Mouse (Mus musculus) liver, embryonic 12.5 days (tissue): Measurements from ENCODE around the gene Rmnd5a. TPM values are rescaled to one million over a fixed set of nuclear protein-coding genes. Genes with fewer than 3 reads are reported as not detected.
A peak's percentile ranks its signal among the peaks of the same experiment; 100 is the strongest.
"Not testable (repeated sequence)": the region's sequence is repeated elsewhere in the genome, so short reads cannot be mapped to it uniquely, and the experiment has no call there.

Source experiments
- ATAC-seq: fragments of 200-750 bp; cut with Nextera tagmentation; 2 replicates; pipeline ENCODE4 v1.8.0; 2017; ENCODE audit warnings: moderate number of reproducible peaks, mild to moderate bottlenecking, moderate library complexity
- H3K27ac ChIP-seq: fragments of 300-500 bp; sonication (generic); 2 replicates; pipeline ENCODE4 v1.5.1; 2016; ENCODE audit warnings: mild to moderate bottlenecking
- H3K27me3 ChIP-seq: fragments of 300-500 bp; sonication (generic); replicated peaks from 2 replicates; pipeline ENCODE4 v1.6.1; 2016; ENCODE audit warnings: mild to moderate bottlenecking, moderate library complexity
- H3K36me3 ChIP-seq: fragments of 300-500 bp; sonication (generic); 2 replicates; pipeline ENCODE4 v1.6.1; 2016; ENCODE audit warnings: mild to moderate bottlenecking, moderate library complexity
- H3K4me1 ChIP-seq: fragments of 300-500 bp; sonication (generic); 2 replicates; pipeline ENCODE4 v1.6.1; 2016
- H3K4me2 ChIP-seq: fragments of 300-500 bp; sonication (generic); 2 replicates; pipeline ENCODE4 v1.6.1; 2016; ENCODE audit warnings: mild to moderate bottlenecking, moderate library complexity
- H3K4me3 ChIP-seq: fragments of 300-500 bp; sonication (generic); 2 replicates; pipeline ENCODE4 v1.5.1; 2016; ENCODE audit warnings: mild to moderate bottlenecking, moderate library complexity
- H3K9ac ChIP-seq: fragments of 300-500 bp; sonication (generic); 2 replicates; pipeline ENCODE4 v1.6.1; 2016; ENCODE audit warnings: mild to moderate bottlenecking, moderate library complexity
- H3K9me3 ChIP-seq: fragments of 300-500 bp; sonication (generic); replicated peaks from 2 replicates; pipeline ENCODE4 v1.6.1; 2016; ENCODE audit warnings: mild to moderate bottlenecking, moderate library complexity
- WGBS: fragments of 180-500 bp; shearing (Covaris S2); methylation state at CpG from one replicate; pipeline ENCODE4 v1.1.7; 2016; ENCODE audit not compliant: insufficient replicate concordance; 5-methylcytosine and 5-hydroxymethylcytosine counted together
- polyA plus RNA-seq: library from polyadenylated mRNA; unstranded; fragments of >200 nt; fragmentation: Nextera tagmentation; extraction: Ambion mirVana; gene quantifications from 2 replicates; pipeline ENCODE4 v1.2.1, GENCODE M21; 2016

Rmnd5a gene
- polyA plus RNA-seq, 1 experiment from 2014 or later = 11.6 TPM

GRCm38 (mm10) chr6:71471830-71472520 lies 31.5 kb upstream of the Rmnd5a start:
- no peak overlapping the region for H3K27ac ChIP-seq
- no peaks in the 10 kb centered on the region for H3K27me3 ChIP-seq
- 62% methylated on average over 4 of the region's 4 CpGs for WGBS
- H3K4me1 ChIP-seq = 0 out of 2 replicates have a peak, but pooled peaks cover 5% of the 10 kb centered on the region
- H3K4me3 ChIP-seq = no peak overlapping the region
- H3K4me2 ChIP-seq = no peak overlapping the region
- ATAC-seq = no peak
- H3K9ac ChIP-seq = no peak overlapping the region
- no peaks in the 10 kb centered on the region for H3K36me3 ChIP-seq
- no peaks in the 10 kb centered on the region for H3K9me3 ChIP-seq

DNA sequence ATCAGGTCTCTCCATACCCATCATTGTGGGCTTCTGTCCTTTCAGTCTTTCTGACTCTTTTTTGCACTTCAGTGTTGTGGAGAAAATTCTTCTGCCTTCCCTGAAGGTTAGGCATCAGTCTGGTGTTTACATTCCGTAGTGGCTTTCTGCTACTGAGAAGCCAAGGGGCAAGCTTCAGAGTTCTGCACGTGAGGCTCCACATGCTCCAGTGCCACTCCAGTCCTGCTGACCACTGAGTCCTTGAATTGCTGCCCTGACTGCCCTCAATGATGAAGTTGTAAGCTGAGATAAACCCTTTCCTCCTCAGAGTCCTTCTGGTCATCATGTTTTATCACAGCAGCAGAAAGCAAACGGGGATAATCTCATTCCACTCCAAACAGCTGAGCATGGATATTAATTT lies 28.9 kb upstream of the Rmnd5a start:
- Histone ChIP-seq H3K4me3 (no peak overlapping the region), H3K4me2 (no peak overlapping the region), H3K36me3 (no peaks in the 10 kb centered on the region), H3K27me3 (no peaks in the 10 kb centered on the region), H3K27ac (no peak overlapping the region), H3K4me1 (0 out of 2 replicates have a peak, but pooled peaks cover 5% of the 10 kb centered on the region), H3K9me3 (no peaks in the 10 kb centered on the region), H3K9ac (no peak overlapping the region)
- no peak for ATAC-seq
- 47% methylated on average over 3 of the region's 3 CpGs for WGBS

- Histone ChIP-seq H3K27me3 (no peaks in the 10 kb centered on the region), H3K4me3 (no peak overlapping the region), H3K4me2 (no peak overlapping the region), H3K9me3 (no peaks in the 10 kb centered on the region), H3K9ac (no peak overlapping the region), H3K36me3 (no peaks in the 10 kb centered on the region), H3K27ac (no peak overlapping the region), H3K4me1 (0 out of 2 replicates have a peak, but pooled peaks cover under 1% of the 10 kb centered on the region)
- WGBS = 74% methylated on average over 4 of the region's 4 CpGs
- no peak for ATAC-seq
Observed at GRCm38 (mm10) chr6:71467766-71468165, 27.3 kb upstream of the Rmnd5a start.

DNA sequence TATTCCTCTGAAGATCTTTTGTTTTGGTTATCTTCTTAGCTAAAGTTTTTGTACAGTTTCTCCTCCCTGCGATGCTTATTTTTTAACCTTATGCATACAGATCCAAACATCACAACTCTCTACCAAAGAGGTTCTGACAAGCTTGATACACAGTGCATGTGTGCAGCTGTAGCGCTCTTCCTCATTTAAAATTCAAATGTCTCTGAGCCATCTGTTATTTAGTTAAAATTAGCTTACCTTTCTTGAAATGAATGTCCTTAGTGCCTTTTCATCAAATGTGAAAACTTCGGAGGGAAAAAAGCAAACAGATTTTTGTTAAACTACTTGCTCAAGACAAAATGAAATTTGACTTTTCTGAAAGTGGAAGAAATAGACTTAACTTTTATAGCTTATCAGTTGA lies 24.7 kb upstream of the Rmnd5a start:
- no peak overlapping the region for H3K9ac ChIP-seq
- no peaks in the 10 kb centered on the region for H3K27me3 ChIP-seq
- no peak overlapping the region for H3K27ac ChIP-seq
- WGBS = 72% methylated on average over 3 of the region's 3 CpGs
- H3K4me2 ChIP-seq = no peak overlapping the region
- no peak overlapping the region for H3K4me3 ChIP-seq
- no peaks in the 10 kb centered on the region for H3K9me3 ChIP-seq
- ATAC-seq = no peak
- no peaks in the 10 kb centered on the region for H3K4me1 ChIP-seq
- no peaks in the 10 kb centered on the region for H3K36me3 ChIP-seq

- ATAC-seq = no peak
- Histone ChIP-seq H3K36me3 (no peaks in the 10 kb centered on the region), H3K9me3 (no peaks in the 10 kb centered on the region), H3K4me3 (no peak overlapping the region), H3K27me3 (no peaks in the 10 kb centered on the region), H3K9ac (no peak overlapping the region), H3K27ac (no peak overlapping the region), H3K4me1 (no peaks in the 10 kb centered on the region), H3K4me2 (no peak overlapping the region)
- 38% methylated on average over 8 of the region's 8 CpGs for WGBS
Observed at GRCm38 (mm10) chr6:71457956-71458608, 17.6 kb upstream of the Rmnd5a start.

- not testable (repeated sequence) for H3K4me1 ChIP-seq, H3K9ac ChIP-seq, ATAC-seq, H3K27me3 ChIP-seq, H3K9me3 ChIP-seq, H3K4me2 ChIP-seq, H3K27ac ChIP-seq, H3K36me3 ChIP-seq, H3K4me3 ChIP-seq
Observed at GRCm38 (mm10) chr6:71453983-71454739, 13.7 kb upstream of the Rmnd5a start.

DNA sequence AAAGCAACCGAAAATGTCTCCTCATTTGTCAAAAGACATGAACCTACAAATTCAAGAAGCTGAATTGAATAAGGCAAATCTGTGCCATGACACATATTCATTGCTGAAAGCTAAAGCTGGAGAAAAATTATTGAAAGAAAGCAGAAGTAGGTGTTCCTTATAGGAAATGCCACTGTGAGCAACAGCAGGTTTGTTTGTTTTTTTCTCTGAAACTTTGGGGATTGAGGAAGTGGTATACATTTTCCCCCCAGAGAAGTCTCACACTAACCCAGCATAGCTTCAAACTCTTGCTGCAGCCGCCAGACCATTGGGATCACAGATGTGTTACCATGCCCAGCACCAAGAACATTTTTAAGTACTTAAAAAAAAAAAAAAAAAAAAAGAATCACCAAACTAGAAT lies 12.4 kb upstream of the Rmnd5a start:
- H3K4me3 ChIP-seq = no peak overlapping the region
- 40% methylated on average over 2 of the region's 2 CpGs for WGBS
- H3K4me1 ChIP-seq = no peaks in the 10 kb centered on the region
- H3K4me2 ChIP-seq = no peak overlapping the region
- no peaks in the 10 kb centered on the region for H3K27me3 ChIP-seq
- no peaks in the 10 kb centered on the region for H3K36me3 ChIP-seq
- H3K9ac ChIP-seq = no peak overlapping the region
- no peaks in the 10 kb centered on the region for H3K9me3 ChIP-seq
- no peak for ATAC-seq
- H3K27ac ChIP-seq = no peak overlapping the region

- H3K4me3 ChIP-seq = no peak overlapping the region
- no peak overlapping the region for H3K9ac ChIP-seq
- H3K4me1 ChIP-seq = peaks cover 23% of the 10 kb centered on the region
- no peaks in the 10 kb centered on the region for H3K36me3 ChIP-seq
- no peaks in the 10 kb centered on the region for H3K9me3 ChIP-seq
- ATAC-seq = no peak
- 49% methylated on average over 6 of the region's 6 CpGs for WGBS
- no peaks in the 10 kb centered on the region for H3K27me3 ChIP-seq
- H3K27ac ChIP-seq = no peak overlapping the region
- H3K4me2 ChIP-seq = no peak overlapping the region
Observed at GRCm38 (mm10) chr6:71445560-71445959, 5.1 kb upstream of the Rmnd5a start.

DNA sequence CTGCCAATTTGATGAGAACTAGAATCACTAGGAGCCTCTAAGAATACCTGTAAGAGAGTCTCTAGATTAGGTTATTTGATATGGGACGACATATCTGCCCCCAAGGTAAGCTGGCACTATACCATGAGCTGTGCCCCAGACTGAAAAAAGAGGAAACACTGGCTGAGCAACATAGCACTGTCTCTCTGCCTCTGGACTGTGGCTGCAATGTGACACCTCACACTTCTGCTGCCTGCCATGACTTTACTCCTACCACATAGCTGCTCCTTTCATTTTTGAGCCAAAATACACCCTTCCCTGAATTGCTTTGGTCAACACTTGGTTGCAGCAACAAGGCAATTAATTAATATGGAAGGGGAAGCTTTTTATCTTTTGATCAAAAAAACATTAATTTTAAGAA lies 4.3 kb upstream of the Rmnd5a start:
- Histone ChIP-seq H3K27me3 (no peaks in the 10 kb centered on the region), H3K27ac (no peak overlapping the region), H3K9me3 (no peaks in the 10 kb centered on the region), H3K4me2 (no peak overlapping the region), H3K36me3 (no peaks in the 10 kb centered on the region), H3K4me3 (no peak overlapping the region), H3K9ac (no peak overlapping the region), H3K4me1 (peaks cover 23% of the 10 kb centered on the region)
- WGBS = 20% methylated on average over 1 of the region's 1 CpGs
- ATAC-seq = no peak

GRCm38 (mm10) chr6:71442130-71442529 lies 1.7 kb upstream of the Rmnd5a start:
- ATAC-seq = no peak
- Histone ChIP-seq H3K4me1 (peaks cover 44% of the 10 kb centered on the region), H3K27me3 (no peaks in the 10 kb centered on the region), H3K4me2 (peak overlapping the region; percentile 96), H3K27ac (peak overlapping the region; percentile 45; the same call in 1 of the 2 replicates), H3K4me3 (no peak overlapping the region), H3K36me3 (no peaks in the 10 kb centered on the region), H3K9ac (no peak overlapping the region; the same call in 1 of the 2 replicates), H3K9me3 (no peaks in the 10 kb centered on the region)
- 78% methylated on average over 2 of the region's 3 CpGs for WGBS

DNA sequence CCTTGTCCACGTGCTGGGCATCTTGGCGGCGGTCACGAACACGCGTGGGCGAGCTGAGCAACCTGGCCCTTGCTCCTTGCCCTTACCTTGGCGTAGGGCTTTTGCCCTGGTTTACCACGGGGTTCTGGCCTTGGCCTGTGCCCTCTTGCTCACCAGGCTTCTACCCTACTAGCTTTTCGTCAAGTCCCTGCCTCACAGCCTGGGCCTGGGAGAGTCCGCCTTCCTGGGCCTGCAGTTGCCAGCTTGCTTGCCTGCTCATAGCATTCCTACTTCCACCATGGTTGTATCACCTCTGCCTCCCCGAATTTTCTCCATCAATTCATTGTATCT lies 779 bp upstream of the Rmnd5a start:
- H3K4me1 ChIP-seq = peaks cover 52% of the 10 kb centered on the region
- peak overlapping the region; percentile 94 for H3K27ac ChIP-seq
- peak overlapping the region; percentile 67 for H3K4me3 ChIP-seq
- H3K4me2 ChIP-seq = peak overlapping the region; percentile 96
- WGBS = 7% methylated on average over 12 of the region's 12 CpGs
- H3K9me3 ChIP-seq = no peaks in the 10 kb centered on the region
- peak overlapping the region; percentile 85 for H3K9ac ChIP-seq
- no peaks in the 10 kb centered on the region for H3K27me3 ChIP-seq
- no peak for ATAC-seq
- no peaks in the 10 kb centered on the region for H3K36me3 ChIP-seq

DNA sequence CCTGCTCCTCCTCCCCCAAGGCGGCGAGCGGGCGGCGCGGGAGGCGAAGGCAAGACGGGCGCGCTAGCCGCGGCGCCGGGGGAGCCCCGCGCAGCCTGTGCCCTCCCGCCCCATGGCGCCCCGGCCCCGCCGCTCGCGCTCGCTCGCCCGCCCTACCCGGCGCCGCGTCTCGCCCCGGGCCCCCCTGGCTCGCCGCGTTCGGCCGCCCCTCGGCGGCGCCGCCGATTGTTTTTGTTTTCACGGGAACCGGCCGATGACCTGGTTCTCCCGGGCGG lies 283 bp downstream of the Rmnd5a start:
- under 1% methylated on average over 36 of the region's 47 CpGs for WGBS
- peak overlapping the region; percentile 99 for H3K9ac ChIP-seq
- H3K9me3 ChIP-seq = no peaks in the 10 kb centered on the region
- H3K4me1 ChIP-seq = peaks cover 48% of the 10 kb centered on the region
- peak overlapping the region; percentile 99 for H3K4me3 ChIP-seq
- no peaks in the 10 kb centered on the region for H3K27me3 ChIP-seq
- no peaks in the 10 kb centered on the region for H3K36me3 ChIP-seq
- peak; percentile 19 for ATAC-seq
- H3K27ac ChIP-seq = peak overlapping the region; percentile 96
- H3K4me2 ChIP-seq = peak overlapping the region; percentile 95
